Mouse (Mus musculus): ENCODE results near the gene Secisbp2l.

DNA sequence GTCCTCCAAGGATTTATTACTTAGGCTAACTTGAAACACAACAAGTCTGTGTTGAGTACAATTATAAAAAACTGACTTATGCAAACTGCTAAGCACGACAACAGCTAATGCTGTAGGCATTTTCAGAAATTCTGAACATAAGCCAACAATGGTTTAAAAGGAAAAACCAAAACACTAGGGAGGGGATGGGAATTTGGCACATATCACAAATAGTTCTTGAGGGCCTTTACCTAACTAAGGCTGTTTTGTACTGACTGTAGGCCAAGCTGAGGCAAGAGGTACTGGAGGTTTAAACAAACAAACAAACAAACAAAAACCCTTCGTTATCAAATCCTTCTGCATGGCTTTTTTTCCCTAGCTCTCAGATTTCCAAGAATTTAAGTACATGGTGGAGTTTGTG, 1.7 kb downstream of the Secisbp2l start:
- TF ChIP-seq POLR2A (IDR thresholded peaks at IDR 0.05; ENCODE audit: extremely low read depth, insufficient read depth, low read length) (no peak), CTCF (IDR thresholded peaks at IDR 0.05; ENCODE audit: extremely low read depth, insufficient read depth, low read length) (no peak)
